Mouse (Mus musculus) CD4-positive, CD25-positive, alpha-beta regulatory T cell, adult 4 months (primary cell): ENCODE results near the gene Capn11. TPM values are rescaled to one million over a fixed set of nuclear protein-coding genes. Genes with fewer than 3 reads are reported as not detected.

Source experiments
- ATAC-seq: one replicate; pipeline ENCODE4 v1.8.0; 2017
- polyA plus RNA-seq, 2 experiments: library from polyadenylated mRNA; unstranded; fragments of 100-300 nt; shearing (Covaris generic); gene quantifications; one replicate each; pipeline ENCODE4 v1.2.1; 2017

The Capn11 gene
- polyA plus RNA-seq, 2 experiments from 2014 or later, result 1.9 to 2.4 TPM

DNA sequence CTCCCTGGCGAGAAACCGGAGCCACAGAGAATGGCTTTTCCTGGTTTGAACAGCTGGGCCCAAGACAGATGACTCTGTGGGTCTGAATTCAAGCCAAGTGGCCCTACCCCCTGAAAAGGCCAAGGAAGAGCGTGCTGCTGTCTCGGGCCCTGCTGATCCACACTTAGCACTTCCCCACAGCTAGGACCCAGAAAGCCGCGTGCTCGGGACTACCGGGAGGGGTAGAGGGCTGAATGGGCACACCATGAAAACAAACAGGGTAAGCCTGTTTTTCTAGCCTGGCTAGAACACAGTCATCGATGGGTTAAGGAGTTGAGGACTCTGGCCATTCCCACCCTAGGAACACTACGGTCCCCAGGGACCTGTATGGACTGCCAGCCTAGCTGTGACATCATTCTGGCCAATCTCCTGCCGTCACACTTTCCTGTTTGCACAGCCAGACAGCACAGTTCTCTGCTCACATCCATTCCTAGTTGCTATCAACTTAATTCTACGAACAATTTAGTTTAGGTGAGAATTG lies 78.1 kb downstream of the Capn11 start:
- ATAC-seq, result peak; percentile 30

Other genes with a start within 250 kb of the Capn11 start
- 10 to 100 TPM; 70.2 to 74.2 TPM for gene Cdc5l, start 225.6 kb downstream of the Capn11 start, polyA plus RNA-seq
- gene Spats1, start 183.9 kb downstream of the Capn11 start, polyA plus RNA-seq, result 1 to 10 TPM; 1.1 TPM
- gene Aars2, start 152.5 kb downstream of the Capn11 start, polyA plus RNA-seq, result 1 to 10 TPM; 2.4 to 5.1 TPM
- not detected for gene Tcte1, start 135.9 kb downstream of the Capn11 start, polyA plus RNA-seq
- under 1 TPM; 0.15 to 0.35 TPM for gene Tmem151b, start 109.6 kb downstream of the Capn11 start, polyA plus RNA-seq
- gene Nfkbie, start 103.6 kb downstream of the Capn11 start, polyA plus RNA-seq, result 10 to 100 TPM; 33.1 to 48.1 TPM
- 10 to 100 TPM; 27.6 to 39.0 TPM for gene Slc35b2, start 95.5 kb downstream of the Capn11 start, polyA plus RNA-seq
- 1,000 to 10,000 TPM; 1,172 to 1,222 TPM for gene Hsp90ab1, start 86.1 kb downstream of the Capn11 start, polyA plus RNA-seq
- 100 to 1,000 TPM in 1 of 2 experiments, 10 to 100 TPM in 1; 88.0 to 154 TPM for gene Slc29a1, start 59.7 kb downstream of the Capn11 start, polyA plus RNA-seq
- not detected for gene Mymx, start 57.2 kb downstream of the Capn11 start, polyA plus RNA-seq
- gene Mrpl14, start 27.0 kb upstream of the Capn11 start, polyA plus RNA-seq, result 10 to 100 TPM; 91.5 to 92.9 TPM
- gene Tmem63b, start 27.6 kb upstream of the Capn11 start, polyA plus RNA-seq, result 1 to 10 TPM; 3.8 to 4.8 TPM
- not detected for gene 1600014C23Rik, start 74.5 kb upstream of the Capn11 start, polyA plus RNA-seq